8 mouse cellular contexts compared by ENCODE assay signal in the genomic region with DNA sequence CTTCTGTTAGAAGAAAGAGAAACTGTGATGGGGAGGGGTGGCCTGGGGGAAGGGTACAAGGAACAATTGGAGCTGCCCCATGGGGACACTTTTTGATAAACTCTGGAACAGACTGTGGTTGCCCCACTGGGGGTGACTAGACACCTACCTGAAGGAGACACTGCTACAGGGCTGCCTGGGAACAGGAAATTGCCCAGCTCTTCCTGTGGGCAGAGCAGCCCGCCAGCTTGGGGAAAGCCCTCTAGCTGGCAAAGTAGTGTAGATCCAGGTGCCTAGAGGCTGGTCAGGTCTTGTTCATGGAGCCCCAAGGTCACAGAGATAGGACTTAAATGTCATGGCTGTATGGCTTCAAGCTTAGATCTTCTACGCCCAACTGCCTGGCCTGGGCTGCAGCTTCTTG.
"Had no signal": no experiment of that assay in that cellular context is flagged by ENCODE, and none has a peak within 500 bp of the region (broad histone marks: within the 10 kb centered on the region; RNA-seq: fewer than 3 reads in every experiment).

No protein-coding gene starts in this region.

- DNase-seq: kidney, adult 18-20 months; kidney, postnatal 10 days; kidney, postnatal 4 days; liver; lung, adult 18-20 months; right cerebral cortex, adult 18-20 months; right cerebral cortex, postnatal 25 days had no signal

- ATAC-seq: midbrain, embryonic 13.5 days had no signal
